9 mouse cellular contexts compared by ENCODE assay signal in the genomic region with DNA sequence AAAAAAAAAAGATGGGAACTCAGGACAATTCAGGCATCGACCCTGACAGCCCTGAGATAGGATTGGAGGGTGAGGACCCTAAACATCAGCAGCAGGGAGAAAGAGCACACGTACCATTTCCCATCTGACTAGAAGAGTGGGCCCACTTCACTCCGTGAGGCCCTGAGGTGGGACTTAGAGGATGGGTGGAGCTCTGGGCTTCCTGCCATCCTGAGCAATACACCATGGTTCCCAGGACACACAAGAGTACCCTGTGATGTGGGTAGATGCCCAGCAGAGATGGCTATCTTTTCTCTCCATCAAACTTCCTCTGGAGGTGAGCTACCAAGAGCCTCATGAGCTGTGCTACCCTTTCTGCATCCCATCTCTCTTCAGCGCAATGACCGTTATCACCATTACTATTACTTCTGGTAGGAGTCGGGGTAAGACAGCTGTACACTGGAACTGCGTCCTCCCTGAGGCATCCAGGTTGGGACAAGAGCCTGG. TPM values are rescaled to one million over a fixed set of nuclear protein-coding genes. Genes with fewer than 3 reads are reported as not detected.
A peak's percentile ranks its signal among the peaks of the same experiment; 100 is the strongest.
DNase-seq lines count a peak whose midpoint lies in the region; ATAC-seq and TF ChIP-seq lines count a peak whose summit lies in the region.
"Had no signal": no experiment of that assay in that cellular context is flagged by ENCODE, and none has a peak within 500 bp of the region (broad histone marks: within the 10 kb centered on the region; RNA-seq: fewer than 3 reads in every experiment).

No protein-coding gene starts in this region.

- no peak for TF ChIP-seq CTCF in kidney, postnatal 0 days (IDR thresholded peaks at IDR 0.05; ENCODE audit: low read depth)
- TF ChIP-seq CTCF in olfactory bulb, adult 2 months (IDR thresholded peaks at IDR 0.05; ENCODE audit: insufficient read depth, low read depth, low read length): no peak

- H3K9ac ChIP-seq in kidney, postnatal 0 days (ENCODE audit: low read depth, low read length): no peak overlapping the region

- TF ChIP-seq POLR2A in olfactory bulb, adult 2 months (IDR thresholded peaks at IDR 0.05; ENCODE audit: insufficient read depth, low read depth, low read length): no peak

- H3K4me3 ChIP-seq in kidney, postnatal 0 days (replicated peaks; ENCODE audit: low read depth, low read length): peak overlapping the region; percentile 26
- H3K4me3 ChIP-seq in forebrain, embryonic 10.5 days: peak overlapping the region; percentile 60
- H3K4me3 ChIP-seq in limb, embryonic 10.5 days: peak overlapping the region; percentile 54
- peak overlapping the region; percentile 82 for H3K4me3 ChIP-seq in olfactory bulb, adult 2 months (ENCODE audit: insufficient read depth, low read depth, low read length)

- no peaks in the 10 kb centered on the region for H3K36me3 ChIP-seq in kidney, postnatal 0 days (ENCODE audit: insufficient read depth, low read length)
- no peaks in the 10 kb centered on the region for H3K36me3 ChIP-seq in forebrain, embryonic 10.5 days (replicated peaks)
- no peaks in the 10 kb centered on the region for H3K36me3 ChIP-seq in limb, embryonic 10.5 days

- peak overlapping the region; percentile 65 for H3K4me2 ChIP-seq in kidney, postnatal 0 days (ENCODE audit: low read length)

- no peak for ATAC-seq in kidney, postnatal 0 days (replicated peaks; ENCODE audit: low FRiP score, low read depth)
- no peak for ATAC-seq in erythroblast, adult 5-6 weeks (replicated peaks; ENCODE audit: low FRiP score, poor library complexity, severe bottlenecking)

- H3K4me1 ChIP-seq in kidney, postnatal 0 days (replicated peaks; ENCODE audit: insufficient read depth, low read length): 0 out of 2 replicates have a peak, but pooled peaks cover 5% of the 10 kb centered on the region
- H3K4me1 ChIP-seq in forebrain, embryonic 10.5 days: peaks cover 10% of the 10 kb centered on the region
- peaks cover 15% of the 10 kb centered on the region for H3K4me1 ChIP-seq in limb, embryonic 10.5 days
- H3K4me1 ChIP-seq in olfactory bulb, adult 2 months (ENCODE audit: control insufficient read depth, insufficient read depth, low read length): peaks cover 22% of the 10 kb centered on the region

- no peak for DNase-seq in kidney, postnatal 0 days (ENCODE audit: low spot score)
- no peak for DNase-seq in kidney, postnatal 4 days
- no peak for DNase-seq in forebrain, embryonic 10.5 days (ENCODE audit: extremely low spot score, low spot score)
- peak; percentile 34 for DNase-seq in limb, embryonic 10.5 days (ENCODE audit: low spot score)
- DNase-seq in left cerebral cortex, postnatal 14 days (ENCODE audit: low spot score in 2 of 2): no peak
- no peak for DNase-seq in layer of hippocampus, adult 8-10 months (ENCODE audit: low spot score in 2 of 2)

- 30% methylated on average over 7 of the region's 7 CpGs for WGBS in kidney, postnatal 0 days
- WGBS in forebrain, embryonic 10.5 days: 27% methylated on average over 7 of the region's 7 CpGs
- WGBS in limb, embryonic 10.5 days: 32% methylated on average over 7 of the region's 7 CpGs
- WGBS in olfactory bulb, adult 2 months: 17% methylated on average over 7 of the region's 7 CpGs

- H3K9me3 ChIP-seq in kidney, postnatal 0 days (replicated peaks; ENCODE audit: low read length): no peaks in the 10 kb centered on the region
- H3K9me3 ChIP-seq in forebrain, embryonic 10.5 days: no peaks in the 10 kb centered on the region
- H3K9me3 ChIP-seq in limb, embryonic 10.5 days (replicated peaks): no peaks in the 10 kb centered on the region; the same call in 1 of the 2 replicates

- intact Hi-C loops in left cerebral cortex, postnatal 14 days (cut with DNase I): loop anchor here (2.0 kb wide), 1 partner anchor 40 kb away; no protein-coding TSS in a partner anchor

- H3K27me3 ChIP-seq in kidney, postnatal 0 days (ENCODE audit: insufficient read depth, low read length): peaks cover 10% of the 10 kb centered on the region
- H3K27me3 ChIP-seq in forebrain, embryonic 10.5 days (ENCODE audit: poor library complexity, severe bottlenecking): peaks cover 45% of the 10 kb centered on the region
- peaks cover 52% of the 10 kb centered on the region for H3K27me3 ChIP-seq in limb, embryonic 10.5 days (ENCODE audit: low read depth, poor library complexity, severe bottlenecking)

- no peak overlapping the region for H3K27ac ChIP-seq in kidney, postnatal 0 days
- H3K27ac ChIP-seq in forebrain, embryonic 10.5 days: peak overlapping the region; percentile 78; the same call in 1 of the 2 replicates
- no peak overlapping the region for H3K27ac ChIP-seq in limb, embryonic 10.5 days
- H3K27ac ChIP-seq in olfactory bulb, adult 2 months (ENCODE audit: insufficient read depth, low read depth, low read length): peak overlapping the region; percentile 73; the same call in 1 of the 2 replicates

RNA-seq across cellular contexts. Expression of gene Kcnt1, which starts 13.8 kb away (rescaled TPM):
- polyA plus RNA-seq in kidney, postnatal 0 days (2015; fragmentation: Nextera tagmentation; extraction: Ambion mirVana): 0.18 and 0.24 TPM in 2 replicates
- 0.40 and 1.4 TPM in 2 replicates for polyA plus RNA-seq in forebrain, embryonic 10.5 days (2016; fragmentation: Nextera tagmentation; extraction: Ambion mirVana)
- polyA plus RNA-seq in limb, embryonic 10.5 days (2016; fragmentation: Nextera tagmentation; extraction: Ambion mirVana): 0.20 TPM in 1 of 2 replicates, not detected in the other
- polyA plus RNA-seq in olfactory bulb, adult 2 months (2012; ENCODE audit: insufficient read depth, insufficient read length, low replicate concordance, missing spikeins): 206 and 256 TPM in 2 replicates
- total RNA-seq in erythroblast, adult 5-6 weeks (2015; ENCODE audit: low replicate concordance): not detected in 2 replicates
- not detected in 2 replicates for total RNA-seq in erythroblast, adult 5-6 weeks (2017; ENCODE audit: low replicate concordance)
- 100 to 1,000 TPM; 114 to 120 TPM for total RNA-seq in left cerebral cortex, postnatal 14 days (2021)
- 10 to 100 TPM; 51.4 to 62.1 (median 53.9) TPM for total RNA-seq in layer of hippocampus, adult 8-10 months (2022)

RNA-seq across cellular contexts. Expression of gene Sohlh1, which starts 30.2 kb away (rescaled TPM):
- polyA plus RNA-seq in kidney, postnatal 0 days (2015; fragmentation: Nextera tagmentation; extraction: Ambion mirVana): not detected in 2 replicates
- not detected in 2 replicates for polyA plus RNA-seq in forebrain, embryonic 10.5 days (2016; fragmentation: Nextera tagmentation; extraction: Ambion mirVana)
- polyA plus RNA-seq in limb, embryonic 10.5 days (2016; fragmentation: Nextera tagmentation; extraction: Ambion mirVana): not detected in 2 replicates
- not detected in 2 replicates for polyA plus RNA-seq in olfactory bulb, adult 2 months (2012; ENCODE audit: insufficient read depth, insufficient read length, low replicate concordance, missing spikeins)
- total RNA-seq in erythroblast, adult 5-6 weeks (2015; ENCODE audit: low replicate concordance): not detected in 2 replicates
- total RNA-seq in erythroblast, adult 5-6 weeks (2017; ENCODE audit: low replicate concordance): not detected in 2 replicates
- not detected for total RNA-seq in left cerebral cortex, postnatal 14 days (2021)
- not detected for total RNA-seq in layer of hippocampus, adult 8-10 months (2022)
- polyA plus RNA-seq: large intestine, adult 2 months had no signal

RNA-seq across cellular contexts. Expression of gene Lcn9, which starts 54.3 kb away (rescaled TPM):
- polyA plus RNA-seq in kidney, postnatal 0 days (2015; fragmentation: Nextera tagmentation; extraction: Ambion mirVana): not detected in 2 replicates
- polyA plus RNA-seq in forebrain, embryonic 10.5 days (2016; fragmentation: Nextera tagmentation; extraction: Ambion mirVana): not detected in 2 replicates
- polyA plus RNA-seq in limb, embryonic 10.5 days (2016; fragmentation: Nextera tagmentation; extraction: Ambion mirVana): not detected in 2 replicates
- polyA plus RNA-seq in olfactory bulb, adult 2 months (2012; ENCODE audit: insufficient read depth, insufficient read length, low replicate concordance, missing spikeins): not detected in 2 replicates
- not detected in 2 replicates for total RNA-seq in erythroblast, adult 5-6 weeks (2015; ENCODE audit: low replicate concordance)
- total RNA-seq in erythroblast, adult 5-6 weeks (2017; ENCODE audit: low replicate concordance): not detected in 2 replicates
- total RNA-seq in left cerebral cortex, postnatal 14 days (2021): not detected
- total RNA-seq in layer of hippocampus, adult 8-10 months (2022): not detected

Comparison
In these comparisons a context has a peak if more than half of its experiments do, and no peak if none do; other contexts are left out.
1. H3K27ac ChIP-seq: peak in forebrain, embryonic 10.5 days (single experiment) and olfactory bulb, adult 2 months (single experiment); none in kidney, postnatal 0 days (single experiment) and limb, embryonic 10.5 days (single experiment).
2. H3K4me3 ChIP-seq: peak in every context shown above with its lines; median percentile 82 in olfactory bulb, adult 2 months; 60 in forebrain, embryonic 10.5 days; 54 in limb, embryonic 10.5 days; 26 in kidney, postnatal 0 days.
3. RNA of gene Kcnt1, which starts 13.8 kb away (polyA plus RNA-seq): 206 to 256 TPM in olfactory bulb, adult 2 months; 0.40 to 1.4 TPM in forebrain, embryonic 10.5 days, 0.20 TPM in limb, embryonic 10.5 days and 0.18 to 0.24 TPM in kidney, postnatal 0 days; every median in the first group is over 10 times any median in the second.